Mouse (Mus musculus): Measurements from ENCODE around the gene Nmrk2. TPM values are rescaled to one million over a fixed set of nuclear protein-coding genes. Genes with fewer than 3 reads are reported as not detected.

Gene Nmrk2
- polyA plus RNA-seq (2011; ENCODE audit: insufficient read length, low read depth, missing spikeins), result not detected in 2 replicates

- TF ChIP-seq POLR2A (IDR thresholded peaks at IDR 0.05; ENCODE audit: low read depth, low read length), result no peak
- TF ChIP-seq CTCF (IDR thresholded peaks at IDR 0.05; ENCODE audit: borderline replicate concordance, insufficient read depth, low read length), result no peak
- H3K4me1 ChIP-seq (ENCODE audit: control insufficient read depth, insufficient read depth, low read length), result no peaks in the 10 kb centered on the region
- no peak within 1 kb of the TSS for H3K27ac ChIP-seq (ENCODE audit: insufficient read depth, low read length)
- H3K4me3 ChIP-seq (ENCODE audit: insufficient read depth, low read length), result no peak within 1 kb of the TSS
These were observed at the start of gene Nmrk2 for GRCm38 (mm10) chr10:81201807-81202758. Gene Nmrk2, minus strand, starts transcription at chr10:81202051.

DNA sequence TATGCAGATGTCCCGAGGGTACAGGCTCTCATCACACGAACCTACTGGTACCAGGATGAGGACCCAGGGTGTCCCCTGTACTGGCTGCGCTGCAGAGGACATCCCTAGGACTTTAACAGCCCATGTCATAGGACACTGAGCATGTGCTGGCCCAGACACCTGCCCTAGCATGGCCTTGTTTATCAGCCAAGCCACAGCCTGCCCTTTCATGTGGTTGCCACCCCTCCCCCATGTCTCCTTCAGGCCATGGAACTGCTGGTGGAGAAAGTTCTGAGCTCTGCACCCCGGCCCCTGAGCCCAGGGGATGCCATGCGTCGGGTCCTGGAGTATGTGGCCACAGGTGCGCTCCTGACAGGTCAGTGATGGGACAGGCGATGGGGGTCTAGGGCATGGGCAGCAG is 47.6 kb upstream of the Nmrk2 start:
- Histone ChIP-seq H3K27ac (ENCODE audit: insufficient read depth, low read length) (no peak overlapping the region), H3K4me1 (ENCODE audit: control insufficient read depth, insufficient read depth, low read length) (no peaks in the 10 kb centered on the region)
- no peak for TF ChIP-seq CTCF (IDR thresholded peaks at IDR 0.05; ENCODE audit: borderline replicate concordance, insufficient read depth, low read length)
- TF ChIP-seq POLR2A (IDR thresholded peaks at IDR 0.05; ENCODE audit: low read depth, low read length), result no peak

DNA sequence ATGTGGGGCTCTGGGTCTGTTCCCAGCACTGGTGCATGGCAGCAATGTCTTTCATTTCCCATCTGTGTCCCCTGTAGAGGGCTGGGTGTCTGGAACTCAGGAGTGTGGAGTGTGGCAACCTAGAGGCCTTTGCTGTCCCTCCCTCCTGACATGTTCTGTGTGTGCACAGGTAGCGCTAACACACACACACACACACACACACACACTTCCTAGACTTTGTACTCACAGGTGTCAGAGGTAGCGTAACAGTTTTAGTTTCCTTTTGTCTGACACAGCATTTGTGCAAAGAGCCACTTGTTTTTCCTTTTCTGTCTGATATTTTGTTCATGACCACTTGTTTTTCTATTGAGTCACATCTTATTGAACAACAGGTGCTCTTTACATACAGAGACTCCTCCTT is 46.0 kb upstream of the Nmrk2 start:
- no peak overlapping the region for H3K27ac ChIP-seq (ENCODE audit: insufficient read depth, low read length)
- no peaks in the 10 kb centered on the region for H3K4me1 ChIP-seq (ENCODE audit: control insufficient read depth, insufficient read depth, low read length)
- TF ChIP-seq CTCF (IDR thresholded peaks at IDR 0.05; ENCODE audit: borderline replicate concordance, insufficient read depth, low read length) (no peak), POLR2A (IDR thresholded peaks at IDR 0.05; ENCODE audit: low read depth, low read length) (no peak)
- H3K4me3 ChIP-seq (ENCODE audit: insufficient read depth, low read length), result no peak overlapping the region

More for the DNA sequence above, 47.6 kb upstream of the Nmrk2 start:
- no peak overlapping the region for H3K4me3 ChIP-seq (ENCODE audit: insufficient read depth, low read length)

DNA sequence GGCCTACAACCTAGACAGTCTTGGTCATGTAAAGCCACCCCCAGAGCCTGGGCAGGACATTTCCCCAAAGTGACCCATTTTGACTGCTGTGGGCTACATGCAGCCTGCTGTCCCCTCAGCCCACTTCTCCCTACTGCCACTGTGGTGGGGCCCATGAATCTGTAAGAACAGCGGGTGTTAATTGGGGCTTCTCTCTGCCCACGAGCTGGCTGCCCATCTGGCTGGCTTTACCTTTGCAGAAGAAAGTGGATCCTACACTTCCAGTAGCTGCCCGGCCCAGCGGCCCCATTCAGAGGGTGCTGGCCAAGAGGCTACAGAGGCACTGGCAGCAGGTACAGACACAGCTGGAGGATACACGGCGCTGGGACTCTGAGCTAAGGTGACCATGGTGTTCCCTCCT is 43.3 kb upstream of the Nmrk2 start:
- Histone ChIP-seq H3K27ac (ENCODE audit: insufficient read depth, low read length) (no peak overlapping the region), H3K4me3 (ENCODE audit: insufficient read depth, low read length) (no peak overlapping the region), H3K4me1 (ENCODE audit: control insufficient read depth, insufficient read depth, low read length) (no peaks in the 10 kb centered on the region)
- TF ChIP-seq POLR2A (IDR thresholded peaks at IDR 0.05; ENCODE audit: low read depth, low read length) (no peak), CTCF (IDR thresholded peaks at IDR 0.05; ENCODE audit: borderline replicate concordance, insufficient read depth, low read length) (no peak)

DNA sequence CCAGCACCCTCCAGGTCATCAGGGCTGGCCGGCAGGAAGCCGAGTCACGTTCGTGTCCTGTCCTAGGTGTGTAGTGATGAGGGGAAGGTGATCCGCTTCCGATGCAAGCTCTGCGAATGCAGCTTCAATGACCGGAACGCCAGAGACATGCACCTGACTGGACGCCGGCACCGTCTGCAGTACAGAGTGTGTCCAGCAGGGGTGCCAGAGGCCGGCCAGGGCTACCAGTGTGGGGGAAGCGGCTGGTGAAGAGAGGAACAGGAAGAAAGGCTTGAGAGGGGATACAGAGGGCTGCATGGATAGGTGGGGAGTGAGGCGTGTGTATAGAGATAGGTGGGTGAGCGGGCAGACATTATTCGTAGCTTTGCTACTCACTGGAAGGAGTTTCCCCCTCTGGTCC is 42.7 kb upstream of the Nmrk2 start:
- Histone ChIP-seq H3K27ac (ENCODE audit: insufficient read depth, low read length) (no peak overlapping the region), H3K4me3 (ENCODE audit: insufficient read depth, low read length) (no peak overlapping the region), H3K4me1 (ENCODE audit: control insufficient read depth, insufficient read depth, low read length) (no peaks in the 10 kb centered on the region)
- peak; percentile 72; the same call in 1 of the 2 replicates for TF ChIP-seq CTCF (IDR thresholded peaks at IDR 0.05; ENCODE audit: borderline replicate concordance, insufficient read depth, low read length)
- no peak for TF ChIP-seq POLR2A (IDR thresholded peaks at IDR 0.05; ENCODE audit: low read depth, low read length)

- no peak overlapping the region for H3K4me3 ChIP-seq (ENCODE audit: insufficient read depth, low read length)
- H3K27ac ChIP-seq (ENCODE audit: insufficient read depth, low read length), result no peak overlapping the region
- no peak for TF ChIP-seq CTCF (IDR thresholded peaks at IDR 0.05; ENCODE audit: borderline replicate concordance, insufficient read depth, low read length)
- TF ChIP-seq POLR2A (IDR thresholded peaks at IDR 0.05; ENCODE audit: low read depth, low read length), result no peak
- H3K4me1 ChIP-seq (ENCODE audit: control insufficient read depth, insufficient read depth, low read length), result no peaks in the 10 kb centered on the region
These were observed 42.3 kb upstream of the Nmrk2 start for GRCm38 (mm10) chr10:81244146-81244545.

DNA sequence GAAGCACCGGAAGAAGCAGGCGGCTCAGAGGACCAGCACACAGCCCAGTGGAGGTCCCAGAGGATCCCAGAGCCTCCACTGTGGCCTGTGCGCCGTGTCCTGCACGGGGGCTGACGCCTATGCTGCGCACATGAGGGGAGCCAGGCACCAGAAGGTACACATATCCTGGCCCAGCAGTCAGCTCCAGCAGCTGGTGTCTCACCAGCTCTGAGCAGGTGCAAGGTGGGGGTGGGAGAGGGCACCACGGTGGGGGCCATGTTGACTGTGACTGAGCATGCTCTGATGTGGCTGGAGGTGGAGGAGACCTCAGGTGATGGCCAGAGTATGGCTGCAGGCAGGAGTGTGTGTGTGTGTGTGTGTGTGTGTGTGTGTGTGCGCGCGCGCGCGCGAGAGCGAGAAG is 40.2 kb upstream of the Nmrk2 start:
- TF ChIP-seq CTCF (IDR thresholded peaks at IDR 0.05; ENCODE audit: borderline replicate concordance, insufficient read depth, low read length) (no peak), POLR2A (IDR thresholded peaks at IDR 0.05; ENCODE audit: low read depth, low read length) (no peak)
- no peak overlapping the region for H3K27ac ChIP-seq (ENCODE audit: insufficient read depth, low read length)
- H3K4me1 ChIP-seq (ENCODE audit: control insufficient read depth, insufficient read depth, low read length), result no peaks in the 10 kb centered on the region
- no peak overlapping the region for H3K4me3 ChIP-seq (ENCODE audit: insufficient read depth, low read length)

GRCm38 (mm10) chr10:81240876-81241275 is 39.0 kb upstream of the Nmrk2 start:
- no peak for TF ChIP-seq POLR2A (IDR thresholded peaks at IDR 0.05; ENCODE audit: low read depth, low read length)
- peak; percentile 49; the same call in 1 of the 2 replicates for TF ChIP-seq CTCF (IDR thresholded peaks at IDR 0.05; ENCODE audit: borderline replicate concordance, insufficient read depth, low read length)
- Histone ChIP-seq H3K4me1 (ENCODE audit: control insufficient read depth, insufficient read depth, low read length) (no peaks in the 10 kb centered on the region), H3K4me3 (ENCODE audit: insufficient read depth, low read length) (no peak overlapping the region), H3K27ac (ENCODE audit: insufficient read depth, low read length) (no peak overlapping the region)

GRCm38 (mm10) chr10:81238618-81239017 is 36.8 kb upstream of the Nmrk2 start:
- H3K4me3 ChIP-seq (ENCODE audit: insufficient read depth, low read length), result no peak overlapping the region
- no peak for TF ChIP-seq POLR2A (IDR thresholded peaks at IDR 0.05; ENCODE audit: low read depth, low read length)
- TF ChIP-seq CTCF (IDR thresholded peaks at IDR 0.05; ENCODE audit: borderline replicate concordance, insufficient read depth, low read length), result no peak
- H3K27ac ChIP-seq (ENCODE audit: insufficient read depth, low read length), result no peak overlapping the region
- H3K4me1 ChIP-seq (ENCODE audit: control insufficient read depth, insufficient read depth, low read length), result no peaks in the 10 kb centered on the region

Measured in embryonic fibroblast, embryonic 13.5 days (primary cell).